Mouse (Mus musculus): ENCODE results near the gene Adipoq.

Adipoq gene

GRCm38 (mm10) chr16:23196296-23196695, 50.0 kb downstream of the Adipoq start:
- in situ Hi-C loops (cut with MboI, MseI): no loop called here

- in situ Hi-C loops (cut with MboI, MseI): no loop called here
Measured at GRCm38 (mm10) chr16:23196791-23197190, 50.5 kb downstream of the Adipoq start.

DNA sequence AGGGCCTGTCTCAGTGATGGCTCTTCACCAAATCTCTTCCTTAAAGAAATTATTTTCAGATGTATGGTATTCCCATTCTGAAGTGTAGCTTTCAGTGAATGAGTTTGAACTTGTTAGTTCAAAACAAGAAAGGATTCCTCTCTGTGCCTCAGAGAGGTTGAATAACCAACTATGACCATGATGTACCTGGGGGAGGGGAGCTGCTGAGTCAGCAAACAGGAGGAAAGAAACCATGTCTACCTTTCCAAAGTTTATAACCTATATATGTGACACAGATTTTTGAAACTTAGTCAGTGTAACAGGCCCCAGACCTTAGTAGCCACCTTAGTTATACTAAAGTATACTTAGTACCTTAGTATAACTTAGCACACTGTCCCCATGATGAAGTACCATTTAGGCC, 55.2 kb downstream of the Adipoq start:
- in situ Hi-C loops (cut with MboI, MseI): no loop called here
